Mouse (Mus musculus): ENCODE results near the gene Lhx1.

The Lhx1 gene

DNA sequence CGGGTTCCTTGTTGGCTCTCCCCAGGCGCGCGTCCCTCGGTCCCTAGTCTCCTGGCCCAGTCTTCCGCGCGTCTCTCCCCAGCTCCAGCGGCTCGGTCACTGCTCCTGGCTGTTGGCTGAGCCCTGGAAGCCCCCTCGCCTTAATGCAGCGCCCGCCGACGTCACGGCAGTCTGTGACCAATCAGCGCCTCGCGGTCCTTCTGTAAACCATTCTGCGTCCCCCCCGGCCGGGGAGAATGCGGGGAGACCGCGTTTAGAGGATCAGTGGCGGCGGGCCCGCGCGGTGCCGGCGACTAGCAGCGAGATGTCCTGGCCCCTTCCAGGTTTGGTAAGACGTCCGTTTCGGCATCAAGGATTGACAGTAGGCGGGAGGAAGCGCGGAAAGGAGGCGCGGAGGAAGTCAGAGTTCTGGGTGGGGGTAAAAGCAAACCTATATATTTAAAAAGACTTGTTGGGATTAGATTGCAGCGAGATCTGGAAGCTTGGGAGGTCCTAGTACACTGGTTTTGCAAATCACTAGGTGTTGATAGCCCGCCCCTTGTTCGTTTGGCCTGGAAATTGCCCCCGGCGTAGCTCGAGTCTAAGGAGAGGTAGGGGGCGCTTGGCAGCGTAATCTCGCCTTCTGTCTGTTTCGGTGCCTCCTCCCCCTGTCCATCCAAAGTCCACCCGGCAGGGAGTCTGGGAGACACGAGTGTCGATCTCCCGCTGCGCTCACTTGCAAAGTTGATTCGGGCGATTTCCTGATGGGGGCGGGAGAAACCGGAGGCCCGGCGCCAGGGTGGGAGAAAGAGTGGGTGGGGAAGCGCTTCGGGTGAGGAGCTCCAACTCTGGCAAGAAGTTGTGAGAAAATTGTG, at the start of gene Lhx1:
Gene Lhx1 (minus strand): TSS at position 115 of the 854 bp plus-strand sequence.
- no peak for DNase-seq (ENCODE audit: low spot score)

DNA sequence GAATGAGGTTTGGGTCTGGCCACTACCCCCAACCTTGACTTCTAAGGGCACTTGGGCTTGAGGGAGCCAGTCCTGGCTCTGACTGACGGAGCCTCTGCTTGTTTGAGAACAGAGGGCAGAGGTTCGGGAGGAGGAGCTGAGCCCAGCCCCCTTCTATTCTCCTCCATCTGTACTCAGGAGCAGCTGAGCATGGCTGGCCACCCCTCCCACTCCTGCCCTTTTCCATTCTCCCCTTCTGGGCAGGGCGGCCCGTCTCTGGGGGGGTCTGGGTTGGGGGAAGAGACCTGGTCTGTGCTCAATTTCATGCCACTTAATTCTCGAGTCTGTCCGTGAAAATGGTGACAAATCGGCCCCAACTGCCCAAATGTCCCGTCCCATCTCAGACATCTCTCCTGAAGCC, 49.5 kb upstream of the Lhx1 start:
- DNase-seq (ENCODE audit: low spot score), result no peak

DNA sequence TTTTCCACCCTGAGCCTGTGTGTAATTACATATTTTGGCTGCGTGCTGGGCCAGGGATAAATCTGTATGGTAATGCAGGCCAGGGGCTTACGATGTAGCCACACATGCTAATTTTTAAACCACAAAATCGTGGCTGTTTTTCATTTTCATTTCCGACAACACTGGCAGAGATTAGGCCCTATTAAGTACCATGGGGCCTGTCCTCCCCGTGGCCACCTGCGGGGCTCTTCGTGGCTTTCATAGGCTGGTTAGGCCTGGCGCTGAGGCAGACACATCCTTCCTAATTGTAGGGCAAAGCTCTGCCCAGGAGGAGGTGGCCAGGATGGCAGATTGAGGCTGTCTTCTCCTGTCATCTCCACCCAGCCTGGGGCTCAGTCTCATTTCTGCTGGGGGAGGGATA, 48.3 kb upstream of the Lhx1 start:
- DNase-seq (ENCODE audit: low spot score), result no peak

DNA sequence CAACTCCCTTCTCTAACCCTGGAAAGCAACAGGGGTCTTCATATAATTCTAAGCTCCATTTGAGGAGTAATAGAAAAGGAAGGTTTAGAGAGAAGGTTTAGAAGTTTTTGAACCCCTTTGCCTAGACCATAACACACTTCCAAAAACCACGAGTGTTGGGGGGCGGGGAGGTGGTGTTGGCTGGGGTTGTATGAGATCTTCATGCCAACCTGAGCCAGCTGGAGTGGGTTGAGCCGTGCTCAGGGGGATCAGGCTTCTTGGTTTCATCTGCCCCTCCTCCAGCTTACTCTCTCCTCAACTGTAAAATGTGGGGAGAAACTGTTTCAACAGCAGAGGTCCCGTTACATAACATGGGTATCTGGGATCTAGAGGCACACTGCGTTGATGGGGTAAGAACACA, 45.5 kb upstream of the Lhx1 start:
- DNase-seq (ENCODE audit: low spot score), result no peak

DNA sequence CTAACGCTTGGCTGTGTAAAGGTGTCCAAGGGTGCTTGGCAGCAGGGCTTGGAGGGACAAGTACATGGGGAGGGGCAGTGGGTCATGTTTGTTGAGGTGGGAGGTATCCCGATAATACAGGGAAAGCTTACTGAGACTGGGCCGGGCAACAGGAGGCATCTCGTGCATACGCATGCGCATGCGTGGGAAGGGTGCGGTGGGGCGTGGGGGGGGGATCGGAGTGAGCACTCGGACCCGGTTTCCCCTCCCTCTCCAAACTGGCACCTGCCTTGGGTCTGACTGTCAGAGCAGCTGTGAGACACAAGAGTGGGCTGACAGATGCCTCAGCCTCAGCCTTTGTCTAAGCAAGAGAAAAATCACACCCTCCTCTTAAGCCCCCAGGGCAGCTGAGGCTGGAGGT, 45.1 kb upstream of the Lhx1 start:
- DNase-seq (ENCODE audit: low spot score), result no peak

DNA sequence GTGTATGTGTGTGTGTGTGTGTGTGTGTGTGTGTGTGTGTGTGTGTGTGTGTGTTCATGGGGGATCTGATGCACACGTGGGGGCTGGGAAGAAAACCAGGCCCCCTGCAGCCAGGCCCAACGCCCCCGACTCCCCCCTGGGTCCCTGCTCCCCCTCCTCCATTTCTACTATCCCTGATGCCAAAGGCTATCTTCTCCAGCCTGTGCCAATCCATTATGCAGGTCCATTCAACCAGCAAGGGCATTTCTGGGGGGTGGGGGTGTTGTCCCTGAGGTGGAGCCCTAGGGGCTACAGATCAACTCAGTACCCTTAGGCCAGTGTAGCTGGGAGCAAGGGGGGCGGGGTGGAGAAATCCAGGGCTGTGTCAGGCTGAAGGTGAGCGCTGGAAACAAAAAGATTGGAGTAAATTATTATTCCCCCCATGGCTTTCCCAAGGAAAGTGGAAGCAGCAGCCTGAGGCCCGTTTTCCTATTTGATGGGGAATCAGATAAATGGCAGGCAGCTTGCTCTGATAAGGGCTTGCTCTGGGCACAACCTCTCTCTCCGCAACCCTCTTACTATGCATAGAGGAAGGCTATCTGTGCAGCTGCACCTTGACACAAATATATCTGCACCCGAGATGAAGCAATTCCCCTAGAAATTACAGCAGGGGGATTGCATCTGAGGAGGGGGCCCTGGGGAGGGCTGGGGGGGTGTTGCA, 43.9 kb upstream of the Lhx1 start:
- no peak for DNase-seq (ENCODE audit: low spot score)

DNA sequence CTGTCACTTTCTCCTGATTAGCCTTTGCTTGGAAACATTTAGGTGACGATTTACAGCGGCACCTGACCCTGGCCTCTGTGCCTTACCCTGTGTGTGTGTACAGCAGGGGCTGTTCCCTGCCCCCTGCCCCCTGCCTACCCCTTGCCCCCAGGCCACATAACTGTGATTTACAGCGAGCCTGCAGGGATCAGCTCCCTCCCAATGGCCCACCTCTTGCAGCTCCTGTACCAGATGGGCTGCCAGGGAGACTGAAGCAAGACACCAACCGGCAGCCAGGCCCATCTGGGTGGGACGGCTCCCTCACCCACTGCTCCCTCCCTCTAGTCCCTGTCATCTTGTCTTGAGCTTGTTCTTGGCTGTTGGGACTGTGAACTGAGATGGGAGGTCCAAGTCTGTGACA, 43.1 kb upstream of the Lhx1 start:
- no peak for DNase-seq (ENCODE audit: low spot score)

DNA sequence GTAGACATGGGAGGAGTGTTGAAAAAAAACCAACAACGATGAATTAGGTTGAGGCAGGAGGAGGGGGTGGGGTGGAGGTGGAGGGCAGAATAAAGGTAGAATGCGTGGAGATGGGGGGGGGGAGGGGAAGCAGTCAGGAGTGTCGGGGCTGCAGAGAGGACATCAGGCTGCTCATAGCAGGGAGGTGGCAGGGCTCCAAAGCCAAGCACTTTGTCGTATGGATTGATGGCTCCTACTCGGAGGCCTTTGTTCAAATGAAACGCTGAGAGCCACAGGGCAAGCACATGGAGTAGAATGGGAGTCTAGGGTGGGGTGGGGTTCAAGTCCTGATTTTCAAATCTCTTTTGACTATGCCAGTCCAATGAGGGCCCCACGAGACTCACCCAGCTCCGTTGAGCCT, 41.4 kb upstream of the Lhx1 start:
- no peak for DNase-seq (ENCODE audit: low spot score)

DNA sequence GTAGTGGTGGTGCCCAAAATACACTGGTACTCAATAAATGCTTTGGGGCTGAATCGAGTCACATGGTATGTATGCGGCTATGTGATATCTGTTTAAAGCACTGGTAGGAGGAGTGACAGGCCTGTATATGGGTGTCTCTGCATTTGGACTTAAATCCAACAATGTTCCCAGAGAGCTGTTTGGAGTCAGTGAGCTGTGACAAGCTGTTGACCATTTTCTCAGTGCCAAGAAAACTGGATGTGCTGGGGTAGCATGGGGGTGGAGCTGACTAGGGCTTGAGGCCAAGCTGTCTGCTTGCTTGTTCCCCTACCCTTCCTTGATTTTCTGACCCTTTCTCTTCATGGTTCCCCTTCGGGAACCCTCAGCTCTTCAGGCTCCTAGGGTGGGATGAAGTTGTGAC, 39.9 kb upstream of the Lhx1 start:
- DNase-seq (ENCODE audit: low spot score), result no peak

DNA sequence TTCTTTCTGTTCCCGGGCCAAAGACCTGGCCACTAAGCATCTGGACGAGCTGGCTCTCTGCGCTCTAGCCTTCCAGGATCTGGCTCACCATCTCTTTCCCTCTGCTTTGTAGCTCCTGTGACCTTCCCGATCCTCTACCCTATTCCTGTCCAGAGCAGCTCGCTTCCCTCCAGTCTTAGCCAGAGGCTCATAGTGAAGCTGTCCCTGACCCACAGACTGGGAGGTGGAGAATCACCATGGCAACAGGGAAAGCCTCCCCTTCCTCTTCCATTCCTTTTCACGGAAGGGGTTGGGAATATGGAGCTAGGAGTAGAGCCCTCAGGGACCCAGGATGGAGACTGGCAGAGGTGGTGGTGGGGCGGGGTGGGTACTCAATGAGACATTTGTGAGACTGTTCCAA, 38.0 kb upstream of the Lhx1 start:
- DNase-seq (ENCODE audit: low spot score), result no peak

DNA sequence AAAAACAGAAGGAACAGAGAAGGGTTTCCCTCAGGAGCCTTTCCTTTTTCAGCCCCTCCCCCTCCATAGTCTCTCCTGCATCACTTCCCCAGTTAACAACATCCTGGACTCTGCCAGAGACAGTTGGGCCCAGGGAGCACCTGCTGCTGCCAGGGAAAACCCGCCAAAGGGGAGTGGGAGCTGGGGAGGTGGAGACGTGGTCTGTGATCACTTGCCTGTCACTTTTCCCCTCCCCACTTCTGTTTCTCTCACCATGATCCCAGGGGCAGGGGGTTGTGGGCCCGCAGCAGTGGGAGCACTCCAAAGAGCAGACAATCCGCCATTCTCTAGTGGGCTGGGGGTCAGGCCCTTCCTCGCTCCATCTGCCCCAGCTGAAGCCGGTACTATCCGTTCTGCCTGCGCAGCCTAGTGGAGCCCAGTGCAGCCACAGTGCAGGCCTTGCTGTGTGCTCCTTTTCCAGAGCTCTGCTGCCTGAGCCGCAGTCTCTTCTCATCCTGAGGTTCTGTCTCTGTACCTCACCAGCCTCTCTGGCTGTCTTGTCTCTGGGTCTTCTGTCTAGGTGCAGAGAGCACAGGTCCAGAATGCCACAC, 37.5 kb upstream of the Lhx1 start:
- no peak for DNase-seq (ENCODE audit: low spot score)

DNA sequence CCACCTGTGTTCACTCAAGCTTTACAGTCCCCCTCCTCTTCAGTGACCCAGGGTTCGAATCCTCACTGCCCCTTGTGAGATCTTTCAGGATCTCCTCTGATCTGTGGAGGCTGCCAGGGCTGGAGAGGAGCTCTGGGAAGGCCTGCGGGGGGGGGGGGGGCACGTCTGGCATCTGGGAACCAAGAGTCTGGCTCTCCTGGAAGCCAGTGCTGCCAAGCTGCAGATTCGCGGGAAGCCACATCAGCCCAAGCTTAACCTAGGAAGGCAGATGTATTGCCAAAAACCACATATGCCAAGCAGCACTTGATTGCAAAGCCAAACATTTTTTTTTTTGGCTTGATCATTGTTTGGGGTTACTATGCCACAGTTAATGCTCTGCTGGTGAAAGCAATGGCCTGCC, 36.2 kb upstream of the Lhx1 start:
- no peak for DNase-seq (ENCODE audit: low spot score)

DNA sequence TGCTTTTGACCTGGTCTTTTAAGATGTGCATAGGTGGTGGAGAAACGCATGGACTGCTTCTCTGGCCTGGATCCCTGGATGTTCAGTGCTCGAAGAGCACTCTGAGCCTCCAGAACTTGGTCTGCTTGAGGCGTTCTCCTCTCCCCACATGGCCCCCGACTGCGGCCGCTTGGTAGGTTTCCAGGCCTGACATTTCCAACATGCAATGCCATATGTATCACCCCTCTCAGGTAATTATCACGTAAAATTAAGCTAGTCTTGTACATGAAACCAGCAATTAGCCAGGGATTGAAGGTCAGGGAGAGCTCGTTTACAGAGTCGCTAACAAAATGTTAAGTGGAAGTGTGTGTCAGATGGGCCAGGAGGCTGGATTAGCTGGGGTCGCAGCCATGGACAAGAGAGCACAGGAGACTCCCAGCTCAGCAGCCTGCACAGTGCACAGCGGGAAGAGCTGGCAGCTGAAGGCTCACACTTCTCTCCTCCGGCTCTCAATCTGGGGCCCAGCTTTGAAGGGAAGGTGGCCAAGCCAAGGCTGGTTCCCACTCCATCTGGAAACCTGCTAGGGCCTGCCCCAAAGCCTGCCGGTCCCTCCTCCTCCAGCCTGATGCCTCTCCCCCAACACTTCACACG, 28.6 kb upstream of the Lhx1 start:
- DNase-seq (ENCODE audit: low spot score), result no peak

DNA sequence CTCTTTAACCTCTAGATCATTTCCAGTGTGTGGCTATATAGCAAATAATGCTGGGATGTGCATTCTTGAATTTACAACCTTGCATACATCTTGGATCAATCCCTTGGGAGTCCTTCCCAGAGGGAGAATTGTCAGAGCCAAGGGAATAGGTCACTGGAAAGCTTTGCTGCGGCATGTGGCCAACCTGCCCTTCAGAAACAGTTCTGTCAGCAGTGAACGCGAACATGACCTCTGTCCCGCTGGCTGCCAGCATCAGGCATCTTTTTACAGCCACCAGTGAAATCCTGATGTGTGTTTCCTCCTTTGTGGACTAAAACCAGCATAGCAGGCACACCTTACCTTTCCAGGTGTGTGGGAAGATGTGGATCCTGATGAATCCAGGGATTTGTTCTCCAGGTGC, 26.0 kb upstream of the Lhx1 start:
- DNase-seq (ENCODE audit: low spot score), result no peak

DNA sequence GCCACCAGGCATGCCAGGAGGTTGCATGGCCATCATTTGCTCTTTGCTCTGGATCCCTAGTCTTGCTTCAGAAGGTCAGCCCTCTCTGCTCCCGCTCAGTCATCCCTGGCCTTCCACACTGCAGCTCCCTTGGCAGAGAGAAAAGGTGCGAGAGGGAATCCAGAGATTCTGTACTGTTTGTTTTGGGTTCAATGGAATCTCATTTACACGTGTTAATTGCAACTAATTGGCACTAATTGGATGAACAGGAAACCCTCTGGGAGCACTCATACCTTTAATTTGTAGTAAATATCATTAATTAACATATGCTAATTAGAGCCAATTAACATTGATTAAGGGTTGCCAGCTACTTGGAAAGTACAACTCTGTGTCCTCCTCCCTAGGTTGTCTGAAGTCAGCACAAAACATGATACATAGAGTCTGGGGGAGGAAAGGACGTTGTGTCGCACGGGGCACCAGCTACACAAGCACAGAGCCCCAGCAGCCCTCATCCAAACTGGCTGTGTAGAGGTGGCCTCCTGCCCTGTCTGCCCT, 24.0 kb upstream of the Lhx1 start:
- no peak for DNase-seq (ENCODE audit: low spot score)

DNA sequence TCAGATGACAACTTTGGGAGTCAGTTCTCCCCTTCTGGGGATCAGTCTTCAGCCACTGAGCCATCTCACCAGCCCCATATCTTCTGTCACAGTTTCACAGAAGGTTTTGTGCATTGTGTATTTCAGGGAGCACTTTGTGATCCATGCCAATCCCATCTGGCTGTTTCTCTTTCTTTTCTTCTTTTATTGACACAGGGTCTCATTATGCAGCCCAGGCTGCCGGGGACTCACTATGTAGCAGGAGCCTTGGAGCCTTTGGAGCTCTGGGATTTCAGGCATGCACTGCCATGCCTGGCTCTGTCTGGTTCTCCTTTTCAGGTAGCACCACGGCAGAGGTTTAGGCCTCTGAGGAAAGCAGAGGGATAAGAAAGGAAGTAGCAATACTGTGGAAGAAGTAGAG, 23.0 kb upstream of the Lhx1 start:
- DNase-seq (ENCODE audit: low spot score), result no peak

DNA sequence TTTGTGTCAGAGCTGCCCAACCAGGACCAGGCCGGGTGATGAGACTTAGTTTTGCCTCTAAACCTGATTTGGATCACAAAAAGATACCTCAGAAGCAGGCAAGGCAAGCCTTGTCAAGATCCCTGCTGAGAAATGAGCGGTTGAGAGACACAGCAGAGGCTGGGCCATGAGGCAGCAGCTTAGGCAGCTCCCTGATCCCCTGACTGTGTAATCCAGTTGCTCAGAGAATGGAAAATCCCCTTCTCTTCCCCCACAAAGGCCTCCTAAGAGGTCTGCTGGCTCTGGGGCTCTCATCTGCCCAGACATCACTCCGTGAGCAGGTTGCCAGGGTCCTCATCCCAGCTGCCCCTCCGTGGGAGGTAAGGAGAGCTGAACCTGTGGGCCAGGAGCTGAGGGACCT, 14.6 kb upstream of the Lhx1 start:
- no peak for DNase-seq (ENCODE audit: low spot score)

DNA sequence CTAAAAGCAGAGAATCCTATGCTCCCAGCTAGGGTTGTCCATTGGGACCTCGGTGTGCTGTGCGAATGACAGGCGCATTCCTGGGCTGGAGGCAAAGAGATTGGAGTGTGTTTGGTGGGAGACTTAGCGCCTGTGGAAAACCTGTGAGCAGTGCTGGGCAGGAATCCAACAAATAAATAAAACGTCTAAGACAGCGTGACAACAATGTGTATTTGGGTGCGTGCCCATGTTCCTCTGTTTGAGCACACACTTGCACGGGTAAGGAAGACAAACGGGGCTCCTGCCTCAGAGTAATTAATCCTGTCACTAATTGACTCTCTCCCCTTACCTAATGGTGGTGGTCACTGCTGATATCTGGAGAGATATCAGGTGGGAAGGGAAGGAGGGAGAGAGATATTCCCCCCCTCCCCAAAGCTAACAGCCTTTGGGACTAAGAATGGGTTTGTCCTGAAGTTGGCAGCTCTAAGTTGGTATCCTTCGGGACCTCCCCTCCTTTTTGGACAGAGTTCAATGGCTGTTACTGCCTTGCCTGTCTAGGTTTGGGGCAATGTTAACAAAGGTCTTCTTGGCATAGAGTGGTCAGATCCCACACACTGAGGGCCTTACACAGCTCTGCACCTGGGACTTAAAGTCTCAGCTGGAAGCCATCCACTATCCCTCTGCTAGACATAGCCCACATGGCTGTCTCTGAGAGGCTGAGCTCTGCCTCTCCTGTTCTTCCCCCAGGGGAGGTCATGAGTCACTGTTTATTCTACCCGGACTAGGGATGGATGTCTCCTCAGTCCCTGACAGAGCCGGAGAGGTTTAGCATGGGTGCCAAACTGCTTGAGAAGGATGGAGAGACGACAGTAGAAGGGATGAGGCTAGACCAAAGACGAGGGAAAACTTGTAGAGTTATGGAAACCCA, 4.7 kb upstream of the Lhx1 start:
- DNase-seq (ENCODE audit: low spot score), result peak; percentile 24

DNA sequence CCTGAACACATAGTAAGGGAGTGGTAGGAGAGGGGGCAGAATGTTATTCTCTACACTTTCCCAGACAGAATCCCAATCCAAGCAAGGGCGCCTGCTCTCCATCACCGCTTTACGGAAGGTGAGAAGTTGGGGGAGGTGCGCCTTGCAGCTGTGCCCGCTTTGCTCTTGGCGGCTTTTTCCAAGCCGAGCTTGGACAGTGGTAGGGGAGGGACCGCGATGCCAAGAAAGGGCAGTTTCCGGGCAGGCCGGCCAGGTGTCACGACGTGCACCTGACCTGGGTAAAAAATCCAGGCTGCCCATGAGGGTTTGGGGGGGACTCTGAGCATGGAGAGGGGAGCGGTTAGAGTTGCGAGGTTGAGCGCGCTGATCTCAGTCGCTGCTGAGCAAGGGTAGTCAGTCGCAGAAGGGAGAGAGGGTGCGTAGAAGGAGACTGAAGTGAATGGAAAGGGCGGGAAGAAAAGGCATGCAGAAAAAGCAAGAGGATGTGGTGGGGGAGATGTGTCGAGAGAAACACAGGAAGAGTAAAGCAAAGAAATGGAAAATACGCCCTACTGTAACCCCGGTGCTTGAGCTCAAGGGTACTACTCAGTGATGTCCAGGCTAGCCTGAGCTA, 3.9 kb upstream of the Lhx1 start:
- no peak for DNase-seq (ENCODE audit: low spot score)

DNA sequence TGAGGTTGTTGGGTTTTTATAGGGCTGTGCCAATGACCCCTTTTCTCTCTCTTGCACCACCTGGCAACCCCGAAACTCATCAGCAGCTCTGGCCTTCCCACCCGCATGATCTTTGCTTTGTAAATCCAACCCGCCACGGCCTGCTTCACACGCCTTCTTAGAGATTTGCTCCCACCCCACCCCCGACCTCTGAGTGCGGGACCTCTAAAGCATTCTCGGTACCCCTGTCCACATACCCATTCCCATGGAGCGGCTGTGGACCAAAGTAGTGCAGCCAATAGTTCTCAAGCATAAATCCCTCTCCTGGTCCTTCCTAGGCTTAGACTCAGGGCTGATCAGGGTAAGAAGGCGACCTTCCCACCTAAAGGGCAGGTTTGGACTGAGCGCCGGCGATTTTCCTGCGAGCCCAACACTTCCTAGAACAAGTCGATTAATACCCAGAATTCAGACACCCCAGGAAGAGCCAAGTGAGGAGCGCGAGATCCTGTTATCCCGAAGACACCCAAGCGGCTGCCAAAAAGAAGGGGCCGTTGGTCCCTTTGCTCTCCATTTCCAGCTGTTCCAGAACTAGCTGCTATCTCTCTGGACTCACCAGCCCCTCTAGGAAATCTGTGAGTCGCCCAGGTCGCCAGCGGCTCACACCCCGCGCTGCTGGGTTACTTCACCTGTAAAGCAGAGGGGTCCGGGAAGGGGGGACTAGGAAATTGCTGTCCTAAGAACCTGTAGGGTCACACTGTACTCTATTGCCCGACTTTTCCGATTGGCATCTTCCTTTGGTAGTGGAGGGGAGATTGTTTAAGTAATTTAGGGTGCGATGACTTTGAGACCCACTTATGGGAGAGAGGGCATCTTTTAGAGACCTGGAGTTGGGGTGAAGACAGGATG, 1.9 kb upstream of the Lhx1 start:
- DNase-seq (ENCODE audit: low spot score), result no peak

Measured in lung, postnatal 25 days (tissue).